Mouse (Mus musculus): Measurements from ENCODE around the gene Kcnj15.

GRCm38 (mm10) chr16:95321945-95322625 is 64.7 kb downstream of the Kcnj15 start:
- TF ChIP-seq POLR2A (IDR thresholded peaks at IDR 0.05; ENCODE audit: borderline replicate concordance, control insufficient read depth, low read depth, low read length) (no peak), CTCF (IDR thresholded peaks at IDR 0.05; ENCODE audit: control insufficient read depth, insufficient read depth, low read length) (no peak)

All from bone marrow, adult 2 months (tissue).